Mouse (Mus musculus) MEL (cell line): ENCODE data around the gene Raver2. TPM values are rescaled to one million over a fixed set of nuclear protein-coding genes. Genes with fewer than 3 reads are reported as not detected.

Source experiments
- DNase-seq: peaks from one replicate; pipeline ENCODE4 v3.0.0; 2011; ENCODE audit warnings: low read depth, low spot score
- H3K27ac ChIP-seq: 2 replicates; pipeline ENCODE4 v1.5.1; 2012; ENCODE audit warnings: low read depth, mild to moderate bottlenecking, control low read depth, low read length, moderate library complexity; ENCODE audit not compliant: control insufficient read depth
- H3K27me3 ChIP-seq, 2 experiments: fragments of 150-350 bp in 1 of 2; sonication (generic) in 1 of 2; 2 replicates each; pipeline ENCODE4 v1.6.1; 2012; ENCODE audit warnings: low read length in 2 of 2, mild to moderate bottlenecking in 2 of 2, improper control_type of control experiment in 1 of 2, moderate library complexity in 1 of 2; ENCODE audit not compliant: insufficient read depth in 2 of 2, control insufficient read depth in 1 of 2
- H3K36me3 ChIP-seq, 2 experiments: 2 replicates each; pipeline ENCODE4 v1.6.1; 2012 to 2014; ENCODE audit warnings: low read length in 2 of 2, improper control_type of control experiment in 1 of 2, inconsistent platforms in 1 of 2, mild to moderate bottlenecking in 1 of 2; ENCODE audit not compliant: insufficient read depth in 2 of 2, control insufficient read depth in 1 of 2
- H3K4me1 ChIP-seq, 2 experiments: fragments of 150-350 bp in 1 of 2; sonication (generic) in 1 of 2; 2 replicates each; pipeline ENCODE4 v1.6.1; 2012; ENCODE audit warnings: low read length in 2 of 2, improper control_type of control experiment in 1 of 2, mild to moderate bottlenecking in 1 of 2; ENCODE audit not compliant: insufficient read depth in 2 of 2, control insufficient read depth in 1 of 2
- H3K4me3 ChIP-seq, 2 experiments: fragments of 150-350 bp in 1 of 2; sonication (generic) in 1 of 2; 2 replicates each; pipeline ENCODE4 v1.5.1; 2012; ENCODE audit warnings: low read depth in 2 of 2, low read length in 2 of 2, mild to moderate bottlenecking in 2 of 2, moderate library complexity in 2 of 2, control low read depth in 1 of 2, improper control_type of control experiment in 1 of 2; ENCODE audit not compliant: control insufficient read depth in 1 of 2, insufficient read depth in 1 of 2
- H3K79me2 ChIP-seq: 2 replicates; pipeline ENCODE4 v1.6.1; 2012; ENCODE audit warnings: mild to moderate bottlenecking, low read length, moderate library complexity; ENCODE audit not compliant: control insufficient read depth, poor library complexity, insufficient read depth
- H3K9ac ChIP-seq: 2 replicates; pipeline ENCODE4 v1.6.1; 2012; ENCODE audit warnings: low read depth, mild to moderate bottlenecking, control low read depth, low read length, moderate library complexity; ENCODE audit not compliant: control insufficient read depth, poor library complexity, severe bottlenecking
- H3K9me3 ChIP-seq: fragments of 150-350 bp; sonication (generic); replicated peaks from 2 replicates; pipeline ENCODE4 v1.6.1; 2012; ENCODE audit warnings: mild to moderate bottlenecking, low read length, improper control_type of control experiment, moderate library complexity; ENCODE audit not compliant: insufficient read depth
- CHD1 ChIP-seq: IDR thresholded peaks from 2 replicates; pipeline ENCODE4 v1.6.1; 2012; ENCODE audit warnings: low read depth, mild to moderate bottlenecking, inconsistent platforms, low read length, improper control_type of control experiment
- CHD2 ChIP-seq: IDR thresholded peaks from 2 replicates; pipeline ENCODE4 v1.6.1; 2011; ENCODE audit warnings: low read length, improper control_type of control experiment
- CTCF ChIP-seq, 3 experiments: IDR thresholded peaks in 2 of 3; conservative IDR thresholded peaks in 1 of 3; 2 replicates each; pipeline ENCODE4 v1.5.1; 2011 to 2012; ENCODE audit warnings: low read length in 3 of 3, low read depth in 2 of 3, mild to moderate bottlenecking in 2 of 3, improper control_type of control experiment in 1 of 3, inconsistent platforms in 1 of 3, mixed read lengths in 1 of 3, moderate library complexity in 1 of 3; ENCODE audit not compliant: control insufficient read depth in 1 of 3, insufficient read depth in 1 of 3, poor library complexity in 1 of 3, severe bottlenecking in 1 of 3
- E2F4 ChIP-seq: IDR thresholded peaks from 2 replicates; pipeline ENCODE4 v1.6.1; 2011; ENCODE audit warnings: low read depth, low read length, improper control_type of control experiment, borderline replicate concordance
- ELF1 ChIP-seq: IDR thresholded peaks from 2 replicates; pipeline ENCODE4 v1.6.1; 2014; ENCODE audit warnings: low read depth, mild to moderate bottlenecking, inconsistent platforms, low read length, improper control_type of control experiment, moderate library complexity
- ETS1 ChIP-seq: IDR thresholded peaks from 2 replicates; pipeline ENCODE4 v1.6.1; 2012; ENCODE audit warnings: low read depth, mild to moderate bottlenecking, inconsistent platforms, low read length, improper control_type of control experiment, moderate library complexity
- KAT2A ChIP-seq: conservative IDR thresholded peaks from 2 replicates; pipeline ENCODE4 v1.6.1; 2012; ENCODE audit warnings: low read depth, low read length, improper control_type of control experiment, inconsistent platforms
- MAFK ChIP-seq: IDR thresholded peaks from 2 replicates; pipeline ENCODE4 v1.6.1; 2011; ENCODE audit warnings: low read depth, mild to moderate bottlenecking, low read length, improper control_type of control experiment, borderline replicate concordance
- MAZ ChIP-seq: IDR thresholded peaks from 2 replicates; pipeline ENCODE4 v1.6.1; 2012; ENCODE audit warnings: low read depth, mild to moderate bottlenecking, inconsistent platforms, low read length, improper control_type of control experiment
- MEF2A ChIP-seq: IDR thresholded peaks from 2 replicates; pipeline ENCODE4 v1.6.1; 2014; ENCODE audit warnings: low read depth, mild to moderate bottlenecking, inconsistent platforms, low read length, improper control_type of control experiment; ENCODE audit not compliant: poor library complexity, insufficient replicate concordance, severe bottlenecking; ENCODE audit errors: extremely low read depth
- MXI1 ChIP-seq: IDR thresholded peaks from 2 replicates; pipeline ENCODE4 v1.6.1; 2011; ENCODE audit warnings: mild to moderate bottlenecking, low read depth, low read length, improper control_type of control experiment
- MYB ChIP-seq: IDR thresholded peaks from 2 replicates; pipeline ENCODE4 v1.6.1; 2011; ENCODE audit warnings: mild to moderate bottlenecking, low read depth, low read length, improper control_type of control experiment
- POLR2A ChIP-seq, 2 experiments: IDR thresholded peaks; 2 replicates each; pipeline ENCODE4 v1.6.1; 2011 to 2012; ENCODE audit warnings: low read length in 2 of 2, mild to moderate bottlenecking in 2 of 2, control low read depth in 1 of 2, improper control_type of control experiment in 1 of 2, low read depth in 1 of 2, moderate library complexity in 1 of 2; ENCODE audit not compliant: control insufficient read depth in 1 of 2, insufficient read depth in 1 of 2, poor library complexity in 1 of 2
- POLR2AphosphoS2 ChIP-seq: IDR thresholded peaks from 2 replicates; pipeline ENCODE4 v1.6.1; 2011; ENCODE audit warnings: low read length, improper control_type of control experiment
- POLR2AphosphoS5 ChIP-seq: IDR thresholded peaks from 2 replicates; pipeline ENCODE4 v1.6.1; 2012; ENCODE audit warnings: low read depth, borderline replicate concordance, mild to moderate bottlenecking, inconsistent platforms, low read length, moderate library complexity, mixed read lengths
- RAD21 ChIP-seq: IDR thresholded peaks from 2 replicates; pipeline ENCODE4 v1.6.1; 2011; ENCODE audit warnings: mild to moderate bottlenecking, low read depth, low read length, improper control_type of control experiment
- RCOR1 ChIP-seq: IDR thresholded peaks from 2 replicates; pipeline ENCODE4 v1.6.1; 2012; ENCODE audit warnings: low read depth, mild to moderate bottlenecking, inconsistent platforms, low read length, improper control_type of control experiment
- SMC3 ChIP-seq: IDR thresholded peaks from 2 replicates; pipeline ENCODE4 v1.6.1; 2011; ENCODE audit warnings: low read depth, low read length, improper control_type of control experiment
- TAL1 ChIP-seq: IDR thresholded peaks from 2 replicates; pipeline ENCODE4 v1.6.1; 2012; ENCODE audit warnings: mild to moderate bottlenecking, inconsistent platforms, low read length, moderate library complexity, mixed read lengths
- TBP ChIP-seq: IDR thresholded peaks from 2 replicates; pipeline ENCODE4 v1.8.0; 2011; ENCODE audit warnings: low read depth, low read length, improper control_type of control experiment
- TCF12 ChIP-seq: IDR thresholded peaks from 2 replicates; pipeline ENCODE4 v1.6.1; 2014; ENCODE audit warnings: low read depth, mild to moderate bottlenecking, inconsistent platforms, low read length, improper control_type of control experiment, moderate library complexity
- UBTF ChIP-seq: IDR thresholded peaks from 2 replicates; pipeline ENCODE4 v1.6.1; 2012; ENCODE audit warnings: low read depth, mild to moderate bottlenecking, inconsistent platforms, low read length, improper control_type of control experiment, moderate library complexity, borderline replicate concordance; ENCODE audit not compliant: insufficient read depth
- ZC3H11A ChIP-seq: IDR thresholded peaks from 2 replicates; pipeline ENCODE4 v1.6.1; 2012; ENCODE audit warnings: low read depth, mild to moderate bottlenecking, inconsistent platforms, low read length, improper control_type of control experiment
- ZKSCAN1 ChIP-seq: IDR thresholded peaks from 2 replicates; pipeline ENCODE4 v1.6.1; 2012; ENCODE audit warnings: low read depth, mild to moderate bottlenecking, inconsistent platforms, low read length, improper control_type of control experiment, moderate library complexity
- ZMIZ1 ChIP-seq: IDR thresholded peaks from 2 replicates; pipeline ENCODE4 v1.6.1; 2012; ENCODE audit warnings: low read depth, mild to moderate bottlenecking, inconsistent platforms, low read length, improper control_type of control experiment, moderate library complexity
- polyA plus RNA-seq, 2 experiments: library from polyadenylated mRNA; stranded (reverse) in 1 of 2; unstranded in 1 of 2; fragments of >175 nt in 1 of 2; fragments of >200 nt in 1 of 2; gene quantifications; 2 replicates each; pipeline versions ENCODE4 v1.2.1 to v1.2.4; 2012; ENCODE audit warnings: low replicate concordance in 2 of 2, low read depth in 1 of 2; ENCODE audit not compliant: insufficient read length in 2 of 2, insufficient read depth in 1 of 2, missing spikeins in 1 of 2
- total RNA-seq: library from RNA; depleted of rRNA; stranded (reverse); fragments of 300-350 nt; gene quantifications from 2 replicates; pipeline ENCODE4 v1.2.3, GENCODE M21; 2012

Gene Raver2
- total and polyA plus RNA-seq, 3 experiments = 0.03 to 0.04 TPM; not detected in 1

DNA sequence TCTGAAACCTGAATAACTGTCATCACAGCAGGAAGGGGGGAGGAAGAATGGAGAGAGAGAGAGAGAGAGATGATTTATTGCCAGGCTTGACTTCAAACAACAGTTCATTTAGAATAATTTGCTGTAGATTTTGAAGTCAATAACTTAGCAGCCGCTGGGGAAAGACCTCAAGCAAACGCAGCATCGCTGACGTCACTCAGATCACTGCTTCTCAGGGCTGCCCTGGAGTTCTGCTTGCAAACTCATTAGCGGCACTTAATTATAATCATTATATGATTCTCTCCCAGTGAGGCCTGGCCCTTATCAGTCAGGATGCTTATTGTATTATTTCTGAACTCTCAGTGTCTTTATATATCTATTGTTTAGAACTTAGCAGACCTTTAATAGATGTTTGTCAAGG is 2.4 kb upstream of the Raver2 start:
- H3K36me3 ChIP-seq = no peaks in the 10 kb centered on the region
- H3K4me3 ChIP-seq = no peak overlapping the region
- no peaks in the 10 kb centered on the region for H3K27me3 ChIP-seq
- no peaks in the 10 kb centered on the region for H3K9me3 ChIP-seq
- no peaks in the 10 kb centered on the region for H3K4me1 ChIP-seq
- H3K9ac ChIP-seq = no peak overlapping the region
- DNase-seq = no peak
- TF ChIP-seq CTCF (IDR thresholded peaks at IDR 0.05 in 2 of 3, conservative IDR thresholded peaks at IDR 0.05 in 1 of 3; ENCODE audit: control insufficient read depth in 1 of 3, insufficient read depth in 1 of 3, low read depth in 2 of 3, low read length in 3 of 3, poor library complexity in 1 of 3, severe bottlenecking in 1 of 3) (no peak), E2F4 (no peak), MYB (no peak), MAZ (no peak), RAD21 (no peak), TCF12 (no peak), POLR2A (IDR thresholded peaks at IDR 0.05; ENCODE audit: control insufficient read depth in 1 of 2, insufficient read depth in 1 of 2, low read depth in 1 of 2, low read length in 2 of 2, poor library complexity in 1 of 2) (no peak), POLR2AphosphoS5 (no peak), TAL1 (no peak), ZKSCAN1 (no peak), UBTF (no peak), TBP (no peak), MXI1 (no peak), RCOR1 (no peak)
- TF ChIP-seq, all 39 proteins: peak for 0
- no peak overlapping the region for H3K27ac ChIP-seq
- H3K79me2 ChIP-seq = no peaks in the 10 kb centered on the region

DNA sequence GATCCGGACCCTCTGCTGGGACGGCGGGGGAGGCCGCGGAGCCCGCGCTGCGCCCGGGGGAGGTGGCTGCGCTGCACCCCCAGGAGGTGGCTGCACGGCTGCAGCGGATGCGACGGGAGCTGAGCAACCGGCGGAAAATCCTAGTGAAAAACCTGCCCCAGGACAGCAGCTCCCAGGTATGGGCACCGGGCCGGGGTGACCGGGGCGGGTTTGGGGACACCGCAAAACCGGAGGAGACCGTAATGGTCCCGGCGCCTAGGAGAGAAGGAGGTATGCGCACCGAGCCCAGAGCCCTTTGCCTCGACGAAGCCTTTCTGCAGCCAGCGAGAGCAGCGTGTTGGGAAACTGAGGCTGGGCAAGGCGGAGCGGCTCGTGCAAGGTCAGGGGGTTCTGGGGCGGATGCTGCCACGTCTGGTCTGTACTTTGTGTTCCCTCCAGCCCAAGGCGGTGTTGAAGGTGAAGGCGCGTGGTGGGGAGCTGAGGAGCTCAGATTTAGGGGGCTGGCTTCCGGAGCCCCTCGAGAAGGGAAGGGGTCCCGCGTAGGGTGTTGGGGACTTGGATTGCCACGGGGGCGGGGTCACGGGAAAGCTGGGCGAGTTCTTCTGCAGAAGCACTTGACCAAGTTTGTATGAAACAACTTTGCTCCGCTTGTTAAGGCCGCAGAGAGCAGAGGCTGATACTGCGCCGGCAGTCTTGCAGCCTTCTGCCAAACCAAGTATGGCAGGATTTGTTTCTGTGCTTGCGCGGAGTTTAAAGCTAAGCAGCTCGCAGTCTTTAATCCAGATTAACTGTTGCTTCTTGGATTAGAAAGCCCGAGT is 580 bp downstream of the Raver2 start:
- Histone ChIP-seq H3K9ac (no peak overlapping the region), H3K36me3 (no peaks in the 10 kb centered on the region), H3K4me1 (peaks cover 0 to 2% of the 10 kb centered on the region in 2 experiments; a peak in 2 of 4 replicates), H3K79me2 (no peaks in the 10 kb centered on the region), H3K27ac (no peak overlapping the region), H3K27me3 (no peaks in the 10 kb centered on the region), H3K4me3 (no peak overlapping the region), H3K9me3 (no peaks in the 10 kb centered on the region)
- no peak for DNase-seq
- TF ChIP-seq CHD1 = no peak
- TF ChIP-seq POLR2AphosphoS2 = no peak
- TF ChIP-seq SMC3 = no peak
- TF ChIP-seq ELF1 = no peak
- TF ChIP-seq CHD2 = no peak
- TF ChIP-seq MAFK = no peak
- no peak for TF ChIP-seq POLR2AphosphoS5
- no peak for TF ChIP-seq E2F4
- no peak for TF ChIP-seq ETS1
- no peak for TF ChIP-seq KAT2A
- no peak for TF ChIP-seq TAL1
- no peak for TF ChIP-seq POLR2A (IDR thresholded peaks at IDR 0.05; ENCODE audit: control insufficient read depth in 1 of 2, insufficient read depth in 1 of 2, low read depth in 1 of 2, low read length in 2 of 2, poor library complexity in 1 of 2)
- TF ChIP-seq RAD21 = no peak
- TF ChIP-seq MAZ = no peak
- no peak for TF ChIP-seq MEF2A
- TF ChIP-seq ZMIZ1 = no peak
- no peak for TF ChIP-seq ZC3H11A
